Mouse (Mus musculus) thymus, adult 2 months (tissue): ENCODE measurements at regions not wholly inside any gene's neighbourhood (a gene's known extent, or its start where the extent isn't known, plus 50 kb on each side); places are given as distances from the start of the nearest gene placed in this dataset.

Source experiments
- CTCF ChIP-seq: fragments of 200-500 bp; IDR thresholded peaks from 2 replicates; pipeline ENCODE4 v1.5.1; 2012; ENCODE audit warnings: mild to moderate bottlenecking, control low read depth, low read length, moderate library complexity, borderline replicate concordance; ENCODE audit not compliant: control insufficient read depth, poor library complexity, insufficient read depth; ENCODE audit errors: extremely low read depth
- POLR2A ChIP-seq: fragments of 200-500 bp; IDR thresholded peaks from 2 replicates; pipeline ENCODE4 v1.6.1; 2012; ENCODE audit warnings: mild to moderate bottlenecking, low read length, control low read depth, moderate library complexity; ENCODE audit not compliant: control insufficient read depth, poor library complexity, insufficient read depth; ENCODE audit errors: extremely low read depth

- TF ChIP-seq CTCF (no peak), POLR2A (no peak)
These were observed 135.7 kb downstream of the Vapb start for GRCm38 (mm10) chr2:173873048-173873447.
